Mouse (Mus musculus) thymus, adult 2 months (tissue): ENCODE data around the gene Bpifb9b.
"Not testable (repeated sequence)": the region's sequence is repeated elsewhere in the genome, so short reads cannot be mapped to it uniquely, and the experiment has no call there.

Source experiments
- CTCF ChIP-seq: fragments of 200-500 bp; IDR thresholded peaks from 2 replicates; pipeline ENCODE4 v1.5.1; 2012; ENCODE audit warnings: mild to moderate bottlenecking, control low read depth, low read length, moderate library complexity, borderline replicate concordance; ENCODE audit not compliant: control insufficient read depth, poor library complexity, insufficient read depth; ENCODE audit errors: extremely low read depth
- POLR2A ChIP-seq: fragments of 200-500 bp; IDR thresholded peaks from 2 replicates; pipeline ENCODE4 v1.6.1; 2012; ENCODE audit warnings: mild to moderate bottlenecking, low read length, control low read depth, moderate library complexity; ENCODE audit not compliant: control insufficient read depth, poor library complexity, insufficient read depth; ENCODE audit errors: extremely low read depth

- not testable (repeated sequence) for TF ChIP-seq CTCF, POLR2A
These were observed 2.4 kb upstream of the Bpifb9b start for GRCm38 (mm10) chr2:154304604-154305003.
